Mouse (Mus musculus): ENCODE data around the gene 6430548M08Rik. TPM values are rescaled to one million over a fixed set of nuclear protein-coding genes. Genes with fewer than 3 reads are reported as not detected.
A peak's percentile ranks its signal among the peaks of the same experiment; 100 is the strongest.

6430548M08Rik gene
- total RNA-seq, 2 experiments from 2014 or later = 11.7 to 13.3 TPM

- peak; percentile 66 to 70 for DNase-seq
- intact Hi-C loops (cut with DNase I) = no loop called here
Measured at GRCm38 (mm10) chr8:120204736-120205360, 90.9 kb downstream of the 6430548M08Rik start.

- no peak for DNase-seq
- intact Hi-C loops (cut with DNase I) = no loop called here
Measured at GRCm38 (mm10) chr8:120205916-120206315, 92.0 kb downstream of the 6430548M08Rik start.

GRCm38 (mm10) chr8:120207364-120207763 lies 93.4 kb downstream of the 6430548M08Rik start:
- intact Hi-C loops (cut with DNase I) = no loop called here
- DNase-seq = no peak

- intact Hi-C loops (cut with DNase I) = no loop called here
- DNase-seq = no peak
Measured at GRCm38 (mm10) chr8:120208113-120208512, 94.2 kb downstream of the 6430548M08Rik start.

GRCm38 (mm10) chr8:120211345-120211744 lies 97.4 kb downstream of the 6430548M08Rik start:
- intact Hi-C loops (cut with DNase I) = loop anchor here (5.0 kb wide), 1 partner anchor 34 kb away; the partner anchor contains the start of gene Fam92b
- no peak for DNase-seq

- intact Hi-C loops (cut with DNase I) = loop anchor here (5.0 kb wide), 1 partner anchor 35 kb away; the partner anchor contains the start of gene Fam92b
- no peak for DNase-seq
Measured at GRCm38 (mm10) chr8:120212596-120212995, 98.6 kb downstream of the 6430548M08Rik start.

- DNase-seq = no peak
- intact Hi-C loops (cut with DNase I) = loop anchor here (5.0 kb wide), 1 partner anchor 36 kb away; the partner anchor contains the start of gene Fam92b
Measured at GRCm38 (mm10) chr8:120213229-120213628, 99.3 kb downstream of the 6430548M08Rik start.

GRCm38 (mm10) chr8:120213939-120214338 lies 100.0 kb downstream of the 6430548M08Rik start:
- intact Hi-C loops (cut with DNase I) = loop anchor here (5.0 kb wide), 1 partner anchor 37 kb away; the partner anchor contains the start of gene Fam92b
- DNase-seq = peak; percentile 64 to 82

Other genes starting within 250 kb of the 6430548M08Rik start
- 10 to 100 TPM; 48.1 to 49.2 TPM for gene Usp10, start 203.8 kb upstream of the 6430548M08Rik start, total RNA-seq (2021)
- gene Gm20388, start 203.3 kb upstream of the 6430548M08Rik start, total RNA-seq (2021) = under 1 TPM in 1 of 2 experiments, not detected in 1; 0.24 TPM
- gene Crispld2, start 121.7 kb upstream of the 6430548M08Rik start, total RNA-seq (2021) = 10 to 100 TPM; 16.9 to 17.6 TPM
- gene Zdhhc7, start 12.7 kb upstream of the 6430548M08Rik start, total RNA-seq (2021) = 10 to 100 TPM; 41.5 to 42.2 TPM
- gene Fam92b, start 63.3 kb downstream of the 6430548M08Rik start, total RNA-seq (2021) = not detected
- 10 to 100 TPM; 29.0 to 33.1 TPM for gene Gse1, start 114.3 kb downstream of the 6430548M08Rik start, total RNA-seq (2021)

Data from heart, postnatal 14 days (tissue).